Mouse (Mus musculus) layer of hippocampus, adult 11-12 months (tissue): Measurements from ENCODE around the gene Creg2.
A peak's percentile ranks its signal among the peaks of the same experiment; 100 is the strongest.
"Not testable (repeated sequence)": the region's sequence is repeated elsewhere in the genome, so short reads cannot be mapped to it uniquely, and the experiment has no call there.

ENCODE experiments used
- DNase-seq: peaks from one replicate; pipeline ENCODE4 v3.0.0; 2022; ENCODE audit warnings: low spot score

Creg2 gene

DNA sequence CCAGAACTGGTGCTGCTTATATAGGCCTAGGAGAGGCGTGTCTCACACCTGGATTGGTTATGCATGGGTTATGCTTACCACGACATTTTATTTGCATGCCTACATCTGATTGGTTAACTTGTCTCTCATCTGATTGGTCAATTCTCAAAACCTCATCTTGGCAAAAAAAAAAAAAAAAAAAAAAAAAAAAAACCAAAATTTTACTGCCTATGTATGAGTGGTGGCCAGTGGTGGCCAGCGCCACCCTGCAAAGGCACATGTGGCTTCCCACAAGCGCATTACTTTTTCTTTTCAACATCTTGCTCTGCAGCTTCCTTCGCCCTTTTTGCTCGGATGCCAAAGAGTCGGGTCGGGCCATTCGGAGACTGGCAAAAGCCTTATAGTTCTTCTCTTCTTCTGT lies 54.1 kb downstream of the Creg2 start:
- not testable (repeated sequence) for DNase-seq

DNA sequence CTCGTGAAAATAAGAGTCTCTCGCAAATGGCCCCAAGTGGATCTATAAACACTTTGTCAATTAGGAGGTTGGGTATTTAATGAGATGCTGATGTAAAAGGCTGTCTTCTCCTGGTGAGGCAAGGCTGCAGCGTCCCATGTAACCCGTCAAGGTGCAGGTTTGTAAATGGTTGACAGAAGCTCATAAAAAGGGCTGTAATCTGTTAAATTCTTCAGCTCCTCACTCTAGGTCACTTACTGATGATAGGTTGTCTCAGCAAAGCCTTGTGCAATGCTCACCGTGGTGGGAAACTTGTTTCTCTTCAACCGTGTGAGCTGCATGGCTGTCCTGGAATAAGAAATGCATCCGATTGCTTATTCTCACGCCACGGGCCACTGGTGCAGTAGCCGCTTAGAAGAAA lies 57.4 kb downstream of the Creg2 start:
- no peak for DNase-seq

DNA sequence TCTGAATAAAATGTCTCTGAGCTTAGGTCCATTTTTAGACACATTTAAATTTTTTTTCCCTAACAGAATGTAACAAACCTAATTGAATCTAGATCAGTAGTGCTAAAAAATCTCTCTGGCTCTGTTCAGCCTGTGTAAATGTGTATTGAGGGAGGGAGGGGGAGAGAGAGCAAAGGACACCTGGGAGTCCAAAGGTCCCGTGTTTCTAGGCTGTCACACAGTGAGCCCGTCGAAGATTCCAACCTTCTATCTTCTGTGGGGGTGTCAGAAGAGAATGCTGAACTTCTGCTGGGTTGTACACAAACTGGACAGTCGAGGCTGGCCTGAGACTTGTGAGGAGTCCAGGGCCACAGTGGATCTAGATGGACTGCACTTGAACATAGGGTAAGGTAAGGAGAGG lies 59.2 kb downstream of the Creg2 start:
- DNase-seq = no peak

DNA sequence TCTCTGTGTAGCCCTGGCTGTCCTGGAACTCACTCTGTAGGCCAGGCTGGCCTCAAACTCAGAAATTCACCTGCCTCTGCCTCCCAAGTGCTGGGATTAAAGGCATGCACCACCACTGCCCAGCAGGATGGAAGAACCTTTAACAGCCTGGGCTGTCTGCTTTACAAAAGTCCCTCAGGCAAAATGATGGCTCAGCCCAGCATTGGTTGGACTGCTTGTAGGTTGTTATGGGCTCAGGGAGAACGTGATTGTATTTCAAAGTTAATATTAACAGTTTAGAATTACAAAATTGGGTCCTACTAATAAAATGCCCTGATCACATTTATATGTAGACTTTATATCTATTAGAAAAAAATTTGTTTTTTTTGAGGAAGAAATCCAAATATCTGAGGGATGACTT lies 59.7 kb downstream of the Creg2 start:
- not testable (repeated sequence) for DNase-seq

DNA sequence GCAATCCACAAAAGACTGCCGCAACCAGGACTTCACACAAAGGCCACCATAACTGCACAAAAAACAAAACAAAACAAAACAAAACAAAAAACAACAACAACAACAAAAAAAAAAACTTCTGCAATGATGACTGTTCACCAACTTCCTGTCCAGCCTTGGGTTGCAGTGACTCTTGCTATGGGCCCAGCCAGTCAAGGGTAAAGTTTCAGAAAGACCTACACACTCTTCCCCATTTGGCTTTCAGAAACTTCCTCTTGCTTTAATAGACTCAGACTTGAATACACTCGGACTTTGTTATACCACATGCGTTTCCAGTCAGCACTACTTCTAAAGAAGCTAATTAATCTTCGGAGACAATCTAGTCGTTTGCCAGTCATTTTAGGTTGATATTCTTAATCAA lies 61.1 kb downstream of the Creg2 start:
- DNase-seq = no peak

DNA sequence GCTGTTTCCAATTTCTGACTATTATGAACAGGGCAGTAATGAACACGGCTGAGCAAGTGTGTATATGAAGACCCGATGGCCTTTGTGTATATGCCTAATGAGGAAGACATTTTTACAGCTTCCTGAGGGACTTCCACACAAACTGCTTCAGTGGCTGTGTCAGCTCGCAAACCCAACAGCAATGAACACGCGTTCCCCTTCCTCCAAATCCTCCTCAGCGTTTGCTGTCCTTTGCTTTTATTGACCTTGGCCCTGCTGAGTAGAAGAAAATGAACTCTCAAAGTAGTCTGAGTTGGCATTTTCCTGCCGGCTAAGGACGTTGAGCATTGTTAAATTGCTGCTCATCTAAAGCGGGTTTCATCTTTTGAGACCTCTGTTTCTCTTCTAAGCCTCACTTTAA lies 65.9 kb downstream of the Creg2 start:
- DNase-seq = no peak

DNA sequence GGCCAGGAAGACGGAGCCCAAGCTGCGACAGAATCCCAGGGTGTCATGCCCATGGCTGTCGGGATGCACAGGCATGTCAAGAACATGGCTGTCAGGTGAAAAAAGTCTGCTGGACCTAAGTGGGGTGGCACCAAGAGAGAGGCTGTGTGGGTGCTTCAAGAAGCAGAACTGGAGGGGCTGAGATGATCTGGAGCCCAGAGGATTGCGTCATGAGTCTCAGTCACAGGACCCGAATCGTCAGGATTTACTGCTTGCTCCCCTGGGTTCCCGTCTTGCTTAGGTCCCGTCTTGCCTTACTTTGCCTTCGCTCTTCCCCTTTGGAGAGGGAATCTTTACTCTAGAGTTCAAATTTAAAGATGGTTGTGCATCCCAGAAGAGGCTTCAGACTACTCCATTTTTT lies 68.1 kb downstream of the Creg2 start:
- no peak for DNase-seq

DNA sequence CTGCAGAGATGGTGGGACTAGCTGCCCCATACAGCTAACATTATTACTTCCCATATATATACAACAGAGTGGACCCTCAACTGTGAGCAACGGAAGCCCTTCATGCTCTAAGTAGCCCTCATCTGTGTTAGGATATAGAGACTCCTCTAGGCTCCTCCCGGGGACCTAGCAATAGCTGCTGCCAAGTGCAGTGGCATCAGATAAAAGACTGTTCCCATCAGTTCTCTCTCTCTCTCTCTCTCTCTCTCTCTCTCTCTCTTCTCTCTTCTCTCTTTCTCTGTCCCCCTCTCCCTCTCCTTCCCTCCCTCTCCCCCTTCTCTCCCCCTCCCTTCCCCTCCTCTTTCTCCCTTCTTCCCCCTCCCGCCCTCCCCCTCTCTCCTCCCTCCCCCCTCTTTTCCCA lies 70.1 kb downstream of the Creg2 start:
- DNase-seq = no peak

DNA sequence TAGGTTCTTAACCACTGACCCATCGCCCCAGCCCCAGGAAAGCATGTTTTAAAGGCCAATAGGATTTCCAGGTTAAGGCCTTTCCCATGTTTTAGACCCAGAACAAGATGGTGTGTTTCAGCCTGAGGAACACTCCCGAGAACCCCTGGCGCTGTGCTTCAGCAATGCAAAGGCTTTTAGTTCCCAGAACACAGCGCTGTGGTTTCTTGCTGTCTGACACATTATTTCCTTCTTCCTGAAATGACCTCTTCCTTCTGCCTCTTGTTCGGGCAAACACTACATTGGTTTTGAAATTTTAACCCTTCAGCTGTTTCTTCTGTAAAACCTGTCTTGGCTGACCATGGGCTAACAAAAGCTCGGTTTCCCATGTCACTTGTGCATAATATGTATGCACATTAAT lies 72.1 kb downstream of the Creg2 start:
- DNase-seq = no peak

DNA sequence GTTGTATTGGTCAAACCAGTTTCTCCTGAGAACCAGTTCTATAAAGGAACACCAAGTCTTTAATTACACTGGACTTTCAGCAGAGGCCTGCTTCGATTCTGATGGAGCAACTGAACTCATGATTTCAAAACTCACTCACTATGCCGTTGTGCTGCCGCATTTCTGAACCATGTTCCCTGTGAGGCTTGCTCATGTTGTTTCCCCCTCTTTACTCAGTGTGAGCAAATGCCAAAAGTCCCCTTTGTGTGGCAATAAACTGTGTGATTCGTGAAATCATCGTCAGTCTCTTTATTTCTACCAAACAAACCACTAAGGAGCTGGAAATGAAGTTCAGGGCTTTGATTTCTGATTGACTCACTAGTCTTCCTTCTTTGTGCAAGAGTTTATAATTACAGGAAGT lies 72.8 kb downstream of the Creg2 start:
- no peak for DNase-seq

DNA sequence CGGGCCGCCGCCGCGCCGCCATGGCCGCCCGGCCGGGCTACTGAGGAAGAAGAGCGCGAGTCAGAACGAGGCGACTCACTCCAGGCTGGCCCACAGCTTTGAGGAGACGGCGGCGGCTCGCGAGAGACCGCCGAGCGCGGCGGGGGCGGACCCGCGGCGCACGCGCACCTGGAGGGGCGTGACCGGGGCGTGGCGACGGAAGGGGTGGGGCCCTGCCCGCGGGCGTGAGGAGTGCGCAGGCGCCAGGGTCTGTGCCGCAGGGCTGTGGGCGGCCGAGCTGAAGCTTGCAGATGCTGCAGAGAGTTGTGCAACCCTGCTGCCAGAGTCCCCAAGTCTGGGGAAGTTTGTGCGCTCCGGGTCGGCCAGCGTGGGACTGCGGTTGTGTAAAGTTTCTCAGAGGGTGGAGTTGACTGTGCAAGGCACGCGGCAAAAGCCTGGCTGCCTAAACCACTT lies 74.0 kb downstream of the Creg2 start, which contains the start of gene Rnf149:
Gene Rnf149, minus strand, starts transcription at position 153 of the 453 bp plus-strand sequence.
- peak; percentile 95 for DNase-seq

DNA sequence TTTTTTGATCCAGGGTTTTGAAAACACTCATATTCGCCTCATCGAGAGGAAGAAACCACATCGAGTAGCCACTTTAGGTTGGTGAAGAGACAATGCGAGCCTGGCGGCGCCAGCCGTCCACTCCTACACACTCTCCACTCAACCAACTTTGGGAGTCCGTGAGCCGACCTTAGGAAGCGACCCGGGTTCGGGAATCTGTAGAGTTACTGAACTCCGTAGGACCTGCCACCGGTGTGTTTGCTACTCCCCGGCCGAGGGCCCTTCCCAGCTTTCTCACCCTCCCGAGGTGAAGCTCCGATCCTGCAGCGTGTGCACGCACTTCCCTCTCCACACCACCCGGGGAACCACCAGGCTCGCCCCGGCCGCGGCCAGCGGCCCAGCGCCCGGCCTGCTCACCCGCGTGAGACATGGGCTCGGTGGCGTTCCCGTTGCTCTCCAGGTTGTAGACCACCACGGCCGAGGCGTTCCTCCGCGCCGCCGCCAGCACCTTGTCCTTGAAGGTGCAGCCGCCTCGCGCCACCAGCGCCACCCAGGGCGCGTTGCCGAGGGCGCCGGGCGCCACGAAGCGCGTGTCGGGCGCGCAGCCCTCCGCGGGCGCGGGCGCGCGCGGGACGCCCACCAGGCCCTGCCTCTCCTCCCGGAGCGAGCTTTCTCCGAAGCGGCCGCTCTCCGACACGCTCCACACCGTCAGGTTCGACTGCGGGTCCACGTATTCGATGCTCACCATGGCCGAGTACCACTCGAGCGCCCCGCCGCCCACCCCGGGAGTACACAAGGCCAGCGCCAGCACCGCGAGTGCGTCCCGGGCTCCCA lies 74.6 kb downstream of the Creg2 start:
- no peak for DNase-seq

DNA sequence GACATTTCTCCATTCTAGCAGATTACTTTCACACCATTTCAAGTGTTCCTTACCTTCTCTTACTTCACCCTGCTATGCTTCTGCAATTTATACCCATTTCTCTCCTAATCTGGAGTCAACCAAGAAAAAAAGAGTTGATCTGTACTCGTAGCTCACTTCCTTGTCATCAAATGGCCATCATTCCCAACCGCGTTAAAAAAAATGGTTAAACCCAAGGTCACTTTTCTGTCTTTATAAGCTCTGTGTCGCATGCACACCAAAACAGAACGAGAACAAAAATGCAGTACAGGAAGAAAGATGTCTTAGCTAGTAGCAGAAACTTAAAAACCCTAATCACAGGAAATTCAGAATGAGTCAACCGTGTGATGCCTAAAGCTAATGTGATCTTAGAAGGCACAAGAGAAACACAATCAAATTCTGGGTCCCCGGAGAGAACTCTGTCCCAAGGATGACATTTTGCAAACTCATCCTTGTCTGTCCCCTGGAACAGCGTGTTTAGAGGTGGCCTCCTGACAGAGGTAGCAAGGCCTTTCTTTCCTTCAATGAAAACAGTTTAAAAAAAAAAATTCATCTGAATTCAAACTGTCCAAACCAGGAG lies 75.4 kb downstream of the Creg2 start:
- DNase-seq = no peak

DNA sequence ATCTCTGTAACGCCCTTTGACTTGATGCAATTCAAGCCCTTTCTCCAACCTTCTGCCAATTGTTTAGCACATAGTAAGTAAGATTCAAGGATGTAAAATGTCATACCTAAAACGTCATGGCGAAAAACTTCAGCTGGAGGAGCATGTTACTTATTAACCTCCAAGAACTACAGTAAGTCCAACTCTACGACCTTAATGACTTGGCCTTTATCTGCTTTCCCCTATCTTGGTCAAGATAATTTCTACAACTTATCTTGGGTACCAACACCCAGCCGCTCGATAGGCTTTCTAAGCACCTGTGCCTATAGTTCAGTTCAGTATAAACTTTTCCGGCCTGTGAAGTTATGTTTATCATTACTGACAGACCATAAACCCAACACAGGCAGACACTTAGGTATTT lies 77.4 kb downstream of the Creg2 start:
- DNase-seq = no peak

DNA sequence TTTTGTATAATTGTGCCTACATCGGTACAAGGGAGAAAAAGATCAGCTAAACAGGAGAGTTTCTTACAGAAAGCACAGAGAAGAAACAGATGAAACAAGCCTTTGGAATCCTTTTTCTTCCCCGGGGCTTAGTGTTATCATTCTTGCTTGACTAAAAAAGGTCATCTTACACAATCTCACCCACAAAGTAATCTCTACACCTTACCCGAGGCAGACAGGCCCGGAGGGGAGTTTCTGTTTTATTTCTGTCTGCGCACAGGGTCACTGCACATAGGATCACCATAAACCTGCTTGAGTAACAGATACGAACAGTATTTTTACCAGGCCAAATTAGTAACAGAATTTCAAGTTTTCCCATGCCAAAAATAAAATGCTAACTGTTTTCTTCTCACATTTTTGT lies 79.6 kb downstream of the Creg2 start:
- no peak for DNase-seq
